Mouse (Mus musculus) stomach, postnatal 0 days (tissue): Measurements from ENCODE around the gene Uroc1.

Source experiments
- CTCF ChIP-seq: IDR thresholded peaks from 2 replicates; pipeline ENCODE4 v1.5.1; 2016; ENCODE audit warnings: antibody characterized with exemption, low read depth, mild to moderate bottlenecking, moderate library complexity
- EP300 ChIP-seq: optimal IDR thresholded peaks from 2 replicates; pipeline ENCODE3; 2016; ENCODE audit warnings: antibody characterized with exemption

GRCm38 (mm10) chr6:90410972-90411371 lies 77.9 kb downstream of the Uroc1 start:
- TF ChIP-seq CTCF (no peak), EP300 (no peak)
